Mouse (Mus musculus): Measurements from ENCODE around the gene Creb3l4. TPM values are rescaled to one million over a fixed set of nuclear protein-coding genes. Genes with fewer than 3 reads are reported as not detected.
"Not testable (repeated sequence)": the region's sequence is repeated elsewhere in the genome, so short reads cannot be mapped to it uniquely, and the experiment has no call there.

The Creb3l4 gene
- polyA plus RNA-seq, 1 experiment from 2014 or later = 0.47 TPM

GRCm38 (mm10) chr3:90264687-90265033 is 21.3 kb upstream of the Creb3l4 start:
- Histone ChIP-seq H3K4me3 (replicated peaks) (peak overlapping the region; percentile 89), H3K4me1 (replicated peaks) (peaks cover 44% of the 10 kb centered on the region), H3K9me3 (replicated peaks) (no peaks in the 10 kb centered on the region), H3K4me2 (peak overlapping the region; percentile 97), H3K9ac (peak overlapping the region; percentile 83), H3K27me3 (no peaks in the 10 kb centered on the region), H3K36me3 (replicated peaks) (peaks cover 42% of the 10 kb centered on the region), H3K27ac (replicated peaks) (peak overlapping the region; percentile 95)
- 20% methylated on average over 10 of the region's 10 CpGs for WGBS (ENCODE audit: insufficient replicate concordance)
- ATAC-seq (ENCODE audit: insufficient read depth) = no peak

- no peaks in the 10 kb centered on the region for H3K9me3 ChIP-seq (replicated peaks)
- no peak overlapping the region for H3K4me3 ChIP-seq (replicated peaks)
- H3K27me3 ChIP-seq = no peaks in the 10 kb centered on the region
- peaks cover 52% of the 10 kb centered on the region for H3K36me3 ChIP-seq (replicated peaks)
- no peak overlapping the region for H3K9ac ChIP-seq
- H3K4me2 ChIP-seq = no peak overlapping the region
- WGBS (ENCODE audit: insufficient replicate concordance) = 76% methylated on average over 5 of the region's 5 CpGs
- ATAC-seq (ENCODE audit: insufficient read depth) = no peak
- no peak overlapping the region for H3K27ac ChIP-seq (replicated peaks)
- H3K4me1 ChIP-seq (replicated peaks) = peaks cover 39% of the 10 kb centered on the region
Measured at GRCm38 (mm10) chr3:90263121-90263771, 19.9 kb upstream of the Creb3l4 start.

GRCm38 (mm10) chr3:90258521-90258920 is 15.2 kb upstream of the Creb3l4 start:
- Histone ChIP-seq H3K9me3 (replicated peaks) (no peaks in the 10 kb centered on the region), H3K4me1 (replicated peaks) (peaks cover 26% of the 10 kb centered on the region), H3K27me3 (no peaks in the 10 kb centered on the region), H3K36me3 (replicated peaks) (peaks cover 58% of the 10 kb centered on the region), H3K27ac (replicated peaks) (no peak overlapping the region), H3K9ac (no peak overlapping the region), H3K4me3 (replicated peaks) (no peak overlapping the region), H3K4me2 (no peak overlapping the region)
- WGBS (ENCODE audit: insufficient replicate concordance) = 66% methylated on average over 4 of the region's 4 CpGs
- ATAC-seq (ENCODE audit: insufficient read depth) = no peak

GRCm38 (mm10) chr3:90256731-90257530 is 13.6 kb upstream of the Creb3l4 start:
- H3K27ac ChIP-seq (replicated peaks) = no peak overlapping the region
- H3K9me3 ChIP-seq (replicated peaks) = no peaks in the 10 kb centered on the region
- H3K27me3 ChIP-seq = no peaks in the 10 kb centered on the region
- no peak for ATAC-seq (ENCODE audit: insufficient read depth)
- no peak overlapping the region for H3K9ac ChIP-seq
- H3K36me3 ChIP-seq (replicated peaks) = peaks cover 42% of the 10 kb centered on the region
- H3K4me1 ChIP-seq (replicated peaks) = peaks cover 26% of the 10 kb centered on the region
- H3K4me2 ChIP-seq = no peak overlapping the region
- H3K4me3 ChIP-seq (replicated peaks) = no peak overlapping the region
- WGBS (ENCODE audit: insufficient replicate concordance) = 85% methylated on average over 19 of the region's 19 CpGs

GRCm38 (mm10) chr3:90255784-90256353 is 12.6 kb upstream of the Creb3l4 start:
- no peak overlapping the region for H3K9ac ChIP-seq
- no peaks in the 10 kb centered on the region for H3K27me3 ChIP-seq
- H3K27ac ChIP-seq (replicated peaks) = no peak overlapping the region
- H3K4me3 ChIP-seq (replicated peaks) = no peak overlapping the region
- H3K4me1 ChIP-seq (replicated peaks) = peaks cover 27% of the 10 kb centered on the region
- H3K36me3 ChIP-seq (replicated peaks) = peaks cover 41% of the 10 kb centered on the region
- ATAC-seq (ENCODE audit: insufficient read depth) = no peak
- peak overlapping the region; percentile 86; the same call in 1 of the 2 replicates for H3K4me2 ChIP-seq
- H3K9me3 ChIP-seq (replicated peaks) = no peaks in the 10 kb centered on the region
- 85% methylated on average over 14 of the region's 14 CpGs for WGBS (ENCODE audit: insufficient replicate concordance)

- ATAC-seq (ENCODE audit: insufficient read depth) = no peak
- WGBS (ENCODE audit: insufficient replicate concordance) = 24% methylated on average over 2 of the region's 2 CpGs
Measured at GRCm38 (mm10) chr3:90255194-90255565, 11.9 kb upstream of the Creb3l4 start.

GRCm38 (mm10) chr3:90254419-90255193 is 11.3 kb upstream of the Creb3l4 start:
- H3K4me3 ChIP-seq (replicated peaks) = peak overlapping the region; percentile 87
- H3K36me3 ChIP-seq (replicated peaks) = peaks cover 34% of the 10 kb centered on the region
- peak overlapping the region; percentile 86 for H3K27ac ChIP-seq (replicated peaks)
- H3K4me1 ChIP-seq (replicated peaks) = peaks cover 29% of the 10 kb centered on the region
- H3K9ac ChIP-seq = peak overlapping the region; percentile 82
- no peaks in the 10 kb centered on the region for H3K9me3 ChIP-seq (replicated peaks)
- under 1% methylated on average over 41 of the region's 41 CpGs for WGBS (ENCODE audit: insufficient replicate concordance)
- peak overlapping the region; percentile 86 for H3K4me2 ChIP-seq
- H3K27me3 ChIP-seq = no peaks in the 10 kb centered on the region
- ATAC-seq (ENCODE audit: insufficient read depth) = peak; percentile 70

More at GRCm38 (mm10) chr3:90255194-90255565, 11.9 kb upstream of the Creb3l4 start:
- Histone ChIP-seq H3K9ac (peak overlapping the region; percentile 82), H3K4me1 (replicated peaks) (peaks cover 29% of the 10 kb centered on the region), H3K4me3 (replicated peaks) (peak overlapping the region; percentile 87), H3K36me3 (replicated peaks) (peaks cover 40% of the 10 kb centered on the region), H3K9me3 (replicated peaks) (no peaks in the 10 kb centered on the region), H3K27me3 (no peaks in the 10 kb centered on the region), H3K4me2 (peak overlapping the region; percentile 86), H3K27ac (replicated peaks) (peak overlapping the region; percentile 86)

GRCm38 (mm10) chr3:90253653-90254418 is 10.5 kb upstream of the Creb3l4 start, which contains the start of gene Crtc2:
Gene Crtc2, plus strand, starts transcription at chr3:90254163.
- peak within 1 kb of the TSS; percentile 86 for H3K27ac ChIP-seq (replicated peaks)
- H3K4me3 ChIP-seq (replicated peaks) = peak within 1 kb of the TSS; percentile 87
- peak within 1 kb of the TSS; percentile 82 for H3K9ac ChIP-seq
- no peaks in the 10 kb centered on the region for H3K27me3 ChIP-seq
- peaks cover 33% of the 10 kb centered on the region for H3K4me1 ChIP-seq (replicated peaks)
- 2% methylated on average over 40 of the region's 40 CpGs for WGBS (ENCODE audit: insufficient replicate concordance)
- peak within 1 kb of the TSS; percentile 86 for H3K4me2 ChIP-seq
- ATAC-seq (ENCODE audit: insufficient read depth) = peak; percentile 99
- H3K9me3 ChIP-seq (replicated peaks) = no peaks in the 10 kb centered on the region
- peaks cover 27% of the 10 kb centered on the region for H3K36me3 ChIP-seq (replicated peaks)

- WGBS (ENCODE audit: insufficient replicate concordance) = 57% methylated on average over 1 of the region's 1 CpGs
- not testable (repeated sequence) for H3K27ac ChIP-seq (replicated peaks); H3K27me3 ChIP-seq; ATAC-seq (ENCODE audit: insufficient read depth); H3K9ac ChIP-seq; H3K4me2 ChIP-seq; H3K4me3 ChIP-seq (replicated peaks); H3K9me3 ChIP-seq (replicated peaks)
- peaks cover 25% of the 10 kb centered on the region for H3K36me3 ChIP-seq (replicated peaks)
- H3K4me1 ChIP-seq (replicated peaks) = peaks cover 37% of the 10 kb centered on the region
Measured at GRCm38 (mm10) chr3:90253174-90253573, 9.9 kb upstream of the Creb3l4 start.

GRCm38 (mm10) chr3:90252659-90253058 is 9.3 kb upstream of the Creb3l4 start:
- H3K4me3 ChIP-seq (replicated peaks); H3K9ac ChIP-seq; H3K27ac ChIP-seq (replicated peaks); H3K9me3 ChIP-seq (replicated peaks); H3K27me3 ChIP-seq; H3K4me2 ChIP-seq; ATAC-seq (ENCODE audit: insufficient read depth): not testable (repeated sequence)
- Histone ChIP-seq H3K36me3 (replicated peaks) (peaks cover 24% of the 10 kb centered on the region), H3K4me1 (replicated peaks) (peaks cover 42% of the 10 kb centered on the region)
- 84% methylated on average over 2 of the region's 2 CpGs for WGBS (ENCODE audit: insufficient replicate concordance)
